Mouse (Mus musculus) thymus, postnatal 25 days (tissue): Measurements from ENCODE around the gene Sema4d.
"Not testable (repeated sequence)": the region's sequence is repeated elsewhere in the genome, so short reads cannot be mapped to it uniquely, and the experiment has no call there.

Source experiments
- DNase-seq: peaks from one replicate; pipeline ENCODE4 v3.0.0; 2022

Sema4d gene

GRCm38 (mm10) chr13:51668195-51668594, 125.4 kb downstream of the Sema4d start:
- DNase-seq = not testable (repeated sequence)

GRCm38 (mm10) chr13:51663561-51663960, 130.0 kb downstream of the Sema4d start:
- no peak for DNase-seq

- DNase-seq = no peak
These were observed 134.0 kb downstream of the Sema4d start for GRCm38 (mm10) chr13:51659573-51659972.

- DNase-seq = no peak
These were observed 135.5 kb downstream of the Sema4d start for GRCm38 (mm10) chr13:51658094-51658493.

- no peak for DNase-seq
These were observed 136.9 kb downstream of the Sema4d start for GRCm38 (mm10) chr13:51656516-51657235.

- DNase-seq = no peak
These were observed 139.6 kb downstream of the Sema4d start for GRCm38 (mm10) chr13:51653961-51654360.

- DNase-seq = no peak
These were observed 140.4 kb downstream of the Sema4d start for GRCm38 (mm10) chr13:51653159-51653558.

GRCm38 (mm10) chr13:51651408-51652064, 142.0 kb downstream of the Sema4d start, which contains the start of gene Secisbp2:
Gene Secisbp2 (plus strand): TSS chr13:51651697.
- DNase-seq = peak; percentile 95

GRCm38 (mm10) chr13:51649740-51650139, 143.8 kb downstream of the Sema4d start:
- DNase-seq = no peak

GRCm38 (mm10) chr13:51648237-51648636, 145.3 kb downstream of the Sema4d start:
- DNase-seq = no peak

GRCm38 (mm10) chr13:51647770-51648169, 145.8 kb downstream of the Sema4d start:
- DNase-seq = no peak

- no peak for DNase-seq
These were observed 147.1 kb downstream of the Sema4d start for GRCm38 (mm10) chr13:51646362-51647027.

- DNase-seq = peak; percentile 14
These were observed 147.7 kb downstream of the Sema4d start for GRCm38 (mm10) chr13:51645872-51646271.

- peak; percentile 96 for DNase-seq
These were observed 148.4 kb downstream of the Sema4d start, which contains the start of gene Cks2 for GRCm38 (mm10) chr13:51644829-51645789. Gene Cks2 (plus strand): TSS chr13:51645232.

- no peak for DNase-seq
These were observed 149.4 kb downstream of the Sema4d start for GRCm38 (mm10) chr13:51643924-51644828.

GRCm38 (mm10) chr13:51642171-51642778, 151.3 kb downstream of the Sema4d start:
- no peak for DNase-seq

- DNase-seq = no peak
These were observed 152.1 kb downstream of the Sema4d start for GRCm38 (mm10) chr13:51641424-51641823.

- no peak for DNase-seq
These were observed 154.6 kb downstream of the Sema4d start for GRCm38 (mm10) chr13:51638958-51639357.
